Mouse (Mus musculus) heart, adult 2 months (tissue): Measurements from ENCODE around the gene Poldip2.

Experiments
- CTCF ChIP-seq: fragments of 200-600 bp; IDR thresholded peaks from 2 replicates; pipeline ENCODE4 v1.8.1; 2022; ENCODE audit warnings: antibody characterized with exemption, mild to moderate bottlenecking, moderate library complexity
- POLR2A ChIP-seq: fragments of 200-500 bp; IDR thresholded peaks from 2 replicates; pipeline ENCODE4 v1.6.1; 2011; ENCODE audit warnings: mild to moderate bottlenecking, low read depth, low read length, control low read depth; ENCODE audit not compliant: insufficient read depth

DNA sequence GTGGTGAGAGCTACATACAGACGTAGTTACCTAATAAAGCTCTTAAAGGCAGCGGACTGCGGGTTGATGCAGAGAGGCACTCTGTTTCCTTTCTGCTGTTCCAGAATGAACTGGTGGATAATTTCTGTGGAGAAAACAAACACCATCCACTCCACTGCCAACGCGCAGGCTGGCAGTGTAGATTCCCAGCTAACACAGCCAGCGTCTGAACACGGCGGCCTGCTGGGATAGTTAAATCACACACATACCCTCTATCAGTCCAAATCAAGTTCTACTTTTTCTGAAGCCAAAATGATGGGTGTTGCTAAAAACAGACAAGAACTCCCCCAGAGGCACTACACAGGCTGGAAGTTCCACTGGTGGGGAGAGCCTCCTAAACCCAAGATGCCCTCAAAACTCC, 59.4 kb downstream of the Poldip2 start:
- TF ChIP-seq POLR2A (no peak), CTCF (no peak)
